Comparison of ENCODE assay signal across 22 mouse cellular contexts in the genomic region with DNA sequence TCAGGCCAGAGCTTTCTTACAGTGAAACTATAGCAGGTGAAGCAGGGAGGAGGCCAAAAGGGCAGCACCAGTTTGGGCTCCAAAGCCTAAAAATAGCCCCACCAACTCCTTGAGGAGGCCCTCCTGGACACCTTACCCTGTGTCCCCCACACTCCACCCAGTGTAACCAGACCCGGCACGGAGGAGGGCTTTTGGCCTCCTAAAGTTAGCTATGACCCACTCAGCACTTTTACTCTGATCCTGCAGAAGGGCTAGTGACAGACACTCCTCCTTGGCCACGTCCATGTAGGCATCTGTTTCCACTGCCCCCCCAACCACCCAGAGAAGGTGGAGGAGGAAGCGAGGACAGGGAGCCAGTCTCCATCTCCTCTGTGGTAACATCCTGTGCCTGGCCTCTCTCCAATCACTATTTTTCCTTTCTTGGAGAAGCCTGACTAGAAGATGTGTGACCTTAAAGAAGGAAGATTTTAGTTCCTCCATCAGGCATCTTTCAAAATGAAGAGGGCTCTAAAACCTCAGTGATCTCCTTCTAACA. TPM values are rescaled to one million over a fixed set of nuclear protein-coding genes. Genes with fewer than 3 reads are reported as not detected.
DNase-seq lines count a peak whose midpoint lies in the region; ATAC-seq and TF ChIP-seq lines count a peak whose summit lies in the region.
"Had no signal": no experiment of that assay in that cellular context is flagged by ENCODE, and none has a peak within 500 bp of the region (broad histone marks: within the 10 kb centered on the region; RNA-seq: fewer than 3 reads in every experiment).

No protein-coding gene starts in this region.

- H3K9me3 ChIP-seq in heart, embryonic 13.5 days: no peaks in the 10 kb centered on the region
- H3K9me3 ChIP-seq: embryonic facial prominence, embryonic 13.5 days; megakaryocyte, embryonic 14.5 days; stomach, embryonic 15.5 days had no signal

- H3K4me2 ChIP-seq in heart, embryonic 13.5 days: no peak overlapping the region
- H3K4me2 ChIP-seq: embryonic facial prominence, embryonic 13.5 days; liver, embryonic 11.5 days; stomach, embryonic 15.5 days had no signal

- DNase-seq in heart, postnatal 10 days: no peak
- no peak for DNase-seq in testis, postnatal 10 days (ENCODE audit: low spot score)
- DNase-seq in gastrocnemius, postnatal 25 days: peak; percentile 86
- DNase-seq in cerebellum, adult 9-11 months: no peak
- no peak for DNase-seq in cerebellum, adult 8-10 months
- DNase-seq: cerebellum, adult 9-10 months; kidney, postnatal 14 days; left cerebral cortex, postnatal 4 days; midbrain, embryonic 14.5 days; right cerebral cortex, postnatal 14 days had no signal

- no peak for TF ChIP-seq POLR2A in testis, adult 2 months (IDR thresholded peaks at IDR 0.05; ENCODE audit: control insufficient read depth, low read depth, low read length)

- H3K27ac ChIP-seq in heart, embryonic 13.5 days (replicated peaks): no peak overlapping the region
- peak overlapping the region; percentile 56; the same call in 1 of the 2 replicates for H3K27ac ChIP-seq in testis, adult 2 months (ENCODE audit: control insufficient read depth, insufficient read depth, low read depth, low read length)
- H3K27ac ChIP-seq: embryonic facial prominence, embryonic 13.5 days; layer of hippocampus, adult 2 months; left cerebral cortex, adult 2 months; stomach, embryonic 15.5 days had no signal

- no peak overlapping the region for H3K4me3 ChIP-seq in heart, embryonic 13.5 days
- H3K4me3 ChIP-seq in testis, adult 2 months (ENCODE audit: control insufficient read depth, low read depth, low read length): no peak overlapping the region
- H3K4me3 ChIP-seq: embryonic facial prominence, embryonic 13.5 days; layer of hippocampus, adult 2 months; left cerebral cortex, adult 2 months; megakaryocyte, embryonic 14.5 days; stomach, embryonic 15.5 days had no signal

- TF ChIP-seq CTCF in testis, adult 2 months (IDR thresholded peaks at IDR 0.05; ENCODE audit: control insufficient read depth, insufficient read depth, insufficient replicate concordance, low read depth, low read length): no peak

- peak overlapping the region; percentile 45 for H3K9ac ChIP-seq in heart, embryonic 13.5 days
- H3K9ac ChIP-seq: stomach, embryonic 15.5 days had no signal

- H3K36me3 ChIP-seq in heart, embryonic 13.5 days: no peaks in the 10 kb centered on the region
- no peaks in the 10 kb centered on the region for H3K36me3 ChIP-seq in testis, adult 2 months (ENCODE audit: control insufficient read depth, insufficient read depth, low read length)
- H3K36me3 ChIP-seq: embryonic facial prominence, embryonic 13.5 days; stomach, embryonic 15.5 days had no signal

- no peaks in the 10 kb centered on the region for H3K27me3 ChIP-seq in heart, embryonic 13.5 days (replicated peaks)
- no peaks in the 10 kb centered on the region for H3K27me3 ChIP-seq in testis, adult 2 months (ENCODE audit: control insufficient read depth, insufficient read depth, low read length)
- H3K27me3 ChIP-seq: embryonic facial prominence, embryonic 13.5 days; stomach, embryonic 15.5 days had no signal

- 34% methylated on average over 4 of the region's 4 CpGs for WGBS in heart, embryonic 13.5 days

- ATAC-seq in heart, embryonic 13.5 days (ENCODE audit: extremely low read depth, insufficient number of reproducible peaks, low FRiP score, low TSS enrichment): no peak
- ATAC-seq: forebrain, embryonic 14.5 days; hindbrain, embryonic 16.5 days; intestine, postnatal 0 days had no signal

- H3K4me1 ChIP-seq in heart, embryonic 13.5 days: peaks cover 28% of the 10 kb centered on the region
- H3K4me1 ChIP-seq in testis, adult 2 months (ENCODE audit: control insufficient read depth, insufficient read depth, low read length): peaks cover 9% of the 10 kb centered on the region
- H3K4me1 ChIP-seq: embryonic facial prominence, embryonic 13.5 days; stomach, embryonic 15.5 days had no signal

- intact Hi-C loops in heart, postnatal 10 days (cut with DNase I): no loop called here

RNA-seq across cellular contexts. Expression of a gene that starts 4.6 kb away (rescaled TPM):
- 14.3 and 19.2 TPM in 2 replicates for polyA plus RNA-seq in heart, embryonic 13.5 days (2015; fragmentation: Nextera tagmentation; extraction: Ambion mirVana)
- total RNA-seq in heart, postnatal 10 days (2021): 1 to 10 TPM; 1.1 to 2.1 TPM
- 0.28 and 0.47 TPM in 2 replicates for polyA plus RNA-seq in testis, adult 2 months (2012; rRNA removed)
- 1,000 to 10,000 TPM; 2,514 to 2,966 TPM for total RNA-seq in gastrocnemius, postnatal 25 days (2021)
- total RNA-seq: hematopoietic stem cell, adult 5-6 weeks; layer of hippocampus, adult 2 months; left cerebral cortex, adult 2 months; left cerebral cortex, postnatal 4 days had no signal
- polyA plus RNA-seq: forebrain, embryonic 14.5 days; intestine, postnatal 0 days; midbrain, embryonic 14.5 days had no signal

RNA-seq across cellular contexts. Expression of a gene that starts 10.9 kb away (rescaled TPM):
- 3.9 and 5.5 TPM in 2 replicates for polyA plus RNA-seq in heart, embryonic 13.5 days (2015; fragmentation: Nextera tagmentation; extraction: Ambion mirVana)
- 10 to 100 TPM; 12.9 to 14.0 TPM for total RNA-seq in heart, postnatal 10 days (2021)
- polyA plus RNA-seq in testis, adult 2 months (2012; rRNA removed): 12.9 and 14.4 TPM in 2 replicates
- 1 to 10 TPM; 3.8 to 5.1 TPM for total RNA-seq in gastrocnemius, postnatal 25 days (2021)

RNA-seq across cellular contexts. Expression of a gene that starts 16.4 kb away (rescaled TPM):
- 131 and 134 TPM in 2 replicates for polyA plus RNA-seq in heart, embryonic 13.5 days (2015; fragmentation: Nextera tagmentation; extraction: Ambion mirVana)
- 100 to 1,000 TPM; 164 to 213 TPM for total RNA-seq in heart, postnatal 10 days (2021)
- 0.38 and 0.60 TPM in 2 replicates for polyA plus RNA-seq in testis, adult 2 months (2012; rRNA removed)
- total RNA-seq in gastrocnemius, postnatal 25 days (2021): 100 to 1,000 TPM; 135 to 192 TPM
- total RNA-seq: hematopoietic stem cell, adult 5-6 weeks had no signal

RNA-seq across cellular contexts. Expression of a gene that starts 22.3 kb away (rescaled TPM):
- 68.8 and 69.5 TPM in 2 replicates for polyA plus RNA-seq in heart, embryonic 13.5 days (2015; fragmentation: Nextera tagmentation; extraction: Ambion mirVana)
- total RNA-seq in heart, postnatal 10 days (2021): 100 to 1,000 TPM; 103 to 105 TPM
- 78.2 and 80.7 TPM in 2 replicates for polyA plus RNA-seq in testis, adult 2 months (2012; rRNA removed)
- total RNA-seq in gastrocnemius, postnatal 25 days (2021): 10 to 100 TPM; 65.0 to 68.8 TPM

RNA-seq across cellular contexts. Expression of a gene that starts 43.0 kb away (rescaled TPM):
- polyA plus RNA-seq in heart, embryonic 13.5 days (2015; fragmentation: Nextera tagmentation; extraction: Ambion mirVana): 15.3 and 17.4 TPM in 2 replicates
- total RNA-seq in heart, postnatal 10 days (2021): 10 to 100 TPM; 11.1 to 11.6 TPM
- 2.1 and 2.3 TPM in 2 replicates for polyA plus RNA-seq in testis, adult 2 months (2012; rRNA removed)
- 1 to 10 TPM; 2.7 to 4.0 TPM for total RNA-seq in gastrocnemius, postnatal 25 days (2021)

Comparison
In these comparisons a context has a peak if more than half of its experiments do, and no peak if none do; other contexts are left out.
1. RNA of a gene that starts 4.6 kb away (total RNA-seq): 2,514 to 2,966 TPM in gastrocnemius, postnatal 25 days; 1.1 to 2.1 TPM in heart, postnatal 10 days; every median in the first group is over 100 times any median in the second.